Mouse (Mus musculus): ENCODE measurements around the gene Stac2. TPM values are rescaled to one million over a fixed set of nuclear protein-coding genes. Genes with fewer than 3 reads are reported as not detected.
A peak's percentile ranks its signal among the peaks of the same experiment; 100 is the strongest.

Gene Stac2
- polyA plus RNA-seq, 1 experiment from 2014 or later = 1.6 TPM

- H3K9me3 ChIP-seq (replicated peaks; ENCODE audit: low read length) = no peaks in the 10 kb centered on the region
- no peak for TF ChIP-seq CTCF (IDR thresholded peaks at IDR 0.05; ENCODE audit: low read depth)
- H3K27me3 ChIP-seq (ENCODE audit: insufficient read depth, low read length) = no peaks in the 10 kb centered on the region
- H3K4me2 ChIP-seq (ENCODE audit: low read length) = no peak overlapping the region
- peaks cover 5% of the 10 kb centered on the region; the same call in 1 of the 2 replicates for H3K36me3 ChIP-seq (ENCODE audit: insufficient read depth, low read length)
- H3K9ac ChIP-seq (ENCODE audit: low read depth, low read length) = no peak overlapping the region
- H3K4me3 ChIP-seq (replicated peaks; ENCODE audit: low read depth, low read length) = no peak overlapping the region
- 82% methylated on average over 7 of the region's 7 CpGs for WGBS
- ATAC-seq (replicated peaks; ENCODE audit: low FRiP score, low read depth) = no peak
- H3K27ac ChIP-seq = no peak overlapping the region
- H3K4me1 ChIP-seq (replicated peaks; ENCODE audit: insufficient read depth, low read length) = no peaks in the 10 kb centered on the region
- no peak for DNase-seq (ENCODE audit: low spot score)
Observed at GRCm38 (mm10) chr11:98082745-98083144, 29.5 kb upstream of the Stac2 start.

- no peak for ATAC-seq (replicated peaks; ENCODE audit: low FRiP score, low read depth)
- H3K4me1 ChIP-seq (replicated peaks; ENCODE audit: insufficient read depth, low read length) = no peaks in the 10 kb centered on the region
- no peak for TF ChIP-seq CTCF (IDR thresholded peaks at IDR 0.05; ENCODE audit: low read depth)
Observed at GRCm38 (mm10) chr11:98080450-98080849, 27.2 kb upstream of the Stac2 start.

GRCm38 (mm10) chr11:98077086-98077485 lies 23.8 kb upstream of the Stac2 start:
- no peak overlapping the region for H3K4me2 ChIP-seq (ENCODE audit: low read length)
- no peak overlapping the region for H3K9ac ChIP-seq (ENCODE audit: low read depth, low read length)
- no peak overlapping the region for H3K4me3 ChIP-seq (replicated peaks; ENCODE audit: low read depth, low read length)
- no peak for TF ChIP-seq CTCF (IDR thresholded peaks at IDR 0.05; ENCODE audit: low read depth)
- H3K9me3 ChIP-seq (replicated peaks; ENCODE audit: low read length) = no peaks in the 10 kb centered on the region
- H3K4me1 ChIP-seq (replicated peaks; ENCODE audit: insufficient read depth, low read length) = no peaks in the 10 kb centered on the region
- DNase-seq (ENCODE audit: low spot score) = no peak
- H3K27ac ChIP-seq = no peak overlapping the region
- no peaks in the 10 kb centered on the region for H3K36me3 ChIP-seq (ENCODE audit: insufficient read depth, low read length)
- 84% methylated on average over 8 of the region's 8 CpGs for WGBS
- ATAC-seq (replicated peaks; ENCODE audit: low FRiP score, low read depth) = no peak
- no peaks in the 10 kb centered on the region for H3K27me3 ChIP-seq (ENCODE audit: insufficient read depth, low read length)

More at GRCm38 (mm10) chr11:98080450-98080849, 27.2 kb upstream of the Stac2 start:
- H3K4me2 ChIP-seq (ENCODE audit: low read length) = no peak overlapping the region
- DNase-seq (ENCODE audit: low spot score) = no peak
- no peak overlapping the region for H3K4me3 ChIP-seq (replicated peaks; ENCODE audit: low read depth, low read length)
- 80% methylated on average over 6 of the region's 6 CpGs for WGBS
- no peaks in the 10 kb centered on the region for H3K27me3 ChIP-seq (ENCODE audit: insufficient read depth, low read length)
- no peak overlapping the region for H3K27ac ChIP-seq
- H3K36me3 ChIP-seq (ENCODE audit: insufficient read depth, low read length) = no peaks in the 10 kb centered on the region
- no peak overlapping the region for H3K9ac ChIP-seq (ENCODE audit: low read depth, low read length)
- H3K9me3 ChIP-seq (replicated peaks; ENCODE audit: low read length) = no peaks in the 10 kb centered on the region

- 0 out of 2 replicates have a peak, but pooled peaks have one; percentile 54 for ATAC-seq (replicated peaks; ENCODE audit: low FRiP score, low read depth)
- peak; percentile 92 for TF ChIP-seq CTCF (IDR thresholded peaks at IDR 0.05; ENCODE audit: low read depth)
- peak; percentile 89 for DNase-seq (ENCODE audit: low spot score)
- no peaks in the 10 kb centered on the region for H3K36me3 ChIP-seq (ENCODE audit: insufficient read depth, low read length)
- H3K9ac ChIP-seq (ENCODE audit: low read depth, low read length) = no peak overlapping the region
- WGBS = 13% methylated on average over 13 of the region's 13 CpGs
- H3K4me1 ChIP-seq (replicated peaks; ENCODE audit: insufficient read depth, low read length) = no peaks in the 10 kb centered on the region
- H3K27me3 ChIP-seq (ENCODE audit: insufficient read depth, low read length) = no peaks in the 10 kb centered on the region
- no peak overlapping the region for H3K27ac ChIP-seq
- peak overlapping the region; percentile 34; the same call in 1 of the 2 replicates for H3K4me2 ChIP-seq (ENCODE audit: low read length)
- no peaks in the 10 kb centered on the region for H3K9me3 ChIP-seq (replicated peaks; ENCODE audit: low read length)
- H3K4me3 ChIP-seq (replicated peaks; ENCODE audit: low read depth, low read length) = no peak overlapping the region
Observed at GRCm38 (mm10) chr11:98075195-98075808, 22.0 kb upstream of the Stac2 start.

GRCm38 (mm10) chr11:98073442-98073841 lies 20.2 kb upstream of the Stac2 start:
- Histone ChIP-seq H3K4me3 (replicated peaks; ENCODE audit: low read depth, low read length) (no peak overlapping the region), H3K4me1 (replicated peaks; ENCODE audit: insufficient read depth, low read length) (no peaks in the 10 kb centered on the region), H3K4me2 (ENCODE audit: low read length) (no peak overlapping the region), H3K9ac (ENCODE audit: low read depth, low read length) (no peak overlapping the region), H3K27ac (no peak overlapping the region), H3K27me3 (ENCODE audit: insufficient read depth, low read length) (no peaks in the 10 kb centered on the region), H3K9me3 (replicated peaks; ENCODE audit: low read length) (no peaks in the 10 kb centered on the region), H3K36me3 (ENCODE audit: insufficient read depth, low read length) (no peaks in the 10 kb centered on the region)
- no peak for DNase-seq (ENCODE audit: low spot score)
- 87% methylated on average over 4 of the region's 4 CpGs for WGBS
- no peak for TF ChIP-seq CTCF (IDR thresholded peaks at IDR 0.05; ENCODE audit: low read depth)
- ATAC-seq (replicated peaks; ENCODE audit: low FRiP score, low read depth) = no peak

- Histone ChIP-seq H3K4me3 (replicated peaks; ENCODE audit: low read depth, low read length) (no peak overlapping the region), H3K9ac (ENCODE audit: low read depth, low read length) (no peak overlapping the region), H3K27me3 (ENCODE audit: insufficient read depth, low read length) (no peaks in the 10 kb centered on the region), H3K9me3 (replicated peaks; ENCODE audit: low read length) (no peaks in the 10 kb centered on the region), H3K4me1 (replicated peaks; ENCODE audit: insufficient read depth, low read length) (no peaks in the 10 kb centered on the region), H3K36me3 (ENCODE audit: insufficient read depth, low read length) (no peaks in the 10 kb centered on the region), H3K4me2 (ENCODE audit: low read length) (no peak overlapping the region), H3K27ac (no peak overlapping the region)
- WGBS = 96% methylated on average over 21 of the region's 21 CpGs
- TF ChIP-seq CTCF (IDR thresholded peaks at IDR 0.05; ENCODE audit: low read depth) = no peak
- no peak for DNase-seq (ENCODE audit: low spot score)
- no peak for ATAC-seq (replicated peaks; ENCODE audit: low FRiP score, low read depth)
Observed at GRCm38 (mm10) chr11:98067255-98067654, 14.0 kb upstream of the Stac2 start.

GRCm38 (mm10) chr11:98066201-98066600 lies 12.9 kb upstream of the Stac2 start:
- no peak overlapping the region for H3K27ac ChIP-seq
- H3K4me3 ChIP-seq (replicated peaks; ENCODE audit: low read depth, low read length) = no peak overlapping the region
- no peak overlapping the region for H3K9ac ChIP-seq (ENCODE audit: low read depth, low read length)
- H3K4me1 ChIP-seq (replicated peaks; ENCODE audit: insufficient read depth, low read length) = no peaks in the 10 kb centered on the region
- no peak for ATAC-seq (replicated peaks; ENCODE audit: low FRiP score, low read depth)
- TF ChIP-seq CTCF (IDR thresholded peaks at IDR 0.05; ENCODE audit: low read depth) = no peak
- H3K9me3 ChIP-seq (replicated peaks; ENCODE audit: low read length) = no peaks in the 10 kb centered on the region
- no peak overlapping the region for H3K4me2 ChIP-seq (ENCODE audit: low read length)
- WGBS = 95% methylated on average over 12 of the region's 12 CpGs
- DNase-seq (ENCODE audit: low spot score) = no peak
- H3K36me3 ChIP-seq (ENCODE audit: insufficient read depth, low read length) = no peaks in the 10 kb centered on the region
- H3K27me3 ChIP-seq (ENCODE audit: insufficient read depth, low read length) = no peaks in the 10 kb centered on the region
